Mouse (Mus musculus): ENCODE results near the gene Gm4187. TPM values are rescaled to one million over a fixed set of nuclear protein-coding genes. Genes with fewer than 3 reads are reported as not detected.
"Not testable (repeated sequence)": the region's sequence is repeated elsewhere in the genome, so short reads cannot be mapped to it uniquely, and the experiment has no call there.

Gene Gm4187
- total RNA-seq (2021), result not detected
- long read RNA-seq, experiment 1, result 0 reads
- long read RNA-seq, experiment 2, result 0 reads

GRCm38 (mm10) chr7:22329617-22330016, at the start of gene Gm4187:
Gene Gm4187, minus strand, starts transcription at chr7:22329717.
- DNase-seq (ENCODE audit: low spot score in 2 of 2); H3K4me3 ChIP-seq; H3K27ac ChIP-seq: not testable (repeated sequence)

DNA sequence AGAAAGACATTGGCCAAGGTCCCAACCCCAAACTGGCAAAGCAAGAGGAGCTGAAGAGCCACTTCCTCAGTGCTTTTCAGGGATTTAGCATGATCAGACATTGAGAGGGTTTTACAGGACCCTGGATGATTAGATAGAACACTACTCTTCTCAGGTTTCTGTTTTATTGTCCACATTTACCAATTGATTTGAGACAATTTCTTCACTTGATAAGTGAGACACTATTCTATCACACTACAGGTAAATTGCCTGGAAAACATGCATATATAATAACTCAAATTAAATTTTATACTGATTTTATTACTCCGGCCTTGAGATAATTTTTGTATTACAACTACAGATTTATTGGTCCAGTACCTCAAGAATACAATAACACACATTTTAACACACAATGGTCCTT, 41.4 kb upstream of the Gm4187 start, which contains the start of gene Gm8660:
Gene Gm8660 (minus strand): TSS at position 101 of the 400 bp plus-strand sequence.
- DNase-seq (ENCODE audit: low spot score in 2 of 2); H3K4me3 ChIP-seq; H3K27ac ChIP-seq: not testable (repeated sequence)

Other genes starting within 250 kb of the Gm4187 start
- not detected for gene Gm16451, start 211.5 kb downstream of the Gm4187 start, total RNA-seq (2021)
- gene Gm10666, start 195.0 kb downstream of the Gm4187 start, total RNA-seq (2021), result not detected
- not detected for gene Vmn1r142, start 165.7 kb downstream of the Gm4187 start, total RNA-seq (2021)
- gene Vmn1r143, start 140.3 kb downstream of the Gm4187 start, total RNA-seq (2021), result not detected
- not detected for gene Gm8653, start 128.5 kb downstream of the Gm4187 start, total RNA-seq (2021)
- not detected for gene Gm8453, start 100.2 kb downstream of the Gm4187 start, total RNA-seq (2021)
- not detected for gene Gm8660, start 41.3 kb upstream of the Gm4187 start, total RNA-seq (2021)
- gene Vmn1r148, start 83.9 kb upstream of the Gm4187 start, total RNA-seq (2021), result not detected
- gene Vmn1r149, start 108.5 kb upstream of the Gm4187 start, total RNA-seq (2021), result not detected
- not detected for gene Gm10665, start 134.4 kb upstream of the Gm4187 start, total RNA-seq (2021)
- gene Vmn1r151, start 170.0 kb upstream of the Gm4187 start, total RNA-seq (2021), result not detected
- not detected for gene Vmn1r152, start 193.2 kb upstream of the Gm4187 start, total RNA-seq (2021)
- not detected for gene Gm8677, start 205.2 kb upstream of the Gm4187 start, total RNA-seq (2021)
- gene Gm4201, start 235.6 kb upstream of the Gm4187 start, total RNA-seq (2021), result not detected

Data from layer of hippocampus, adult 2 months (tissue).